Mouse (Mus musculus) thymus, adult 2 months (tissue): Measurements from ENCODE around the gene Adat1.

Source experiments
- CTCF ChIP-seq: fragments of 200-500 bp; IDR thresholded peaks from 2 replicates; pipeline ENCODE4 v1.5.1; 2012; ENCODE audit warnings: mild to moderate bottlenecking, control low read depth, low read length, moderate library complexity, borderline replicate concordance; ENCODE audit not compliant: control insufficient read depth, poor library complexity, insufficient read depth; ENCODE audit errors: extremely low read depth
- POLR2A ChIP-seq: fragments of 200-500 bp; IDR thresholded peaks from 2 replicates; pipeline ENCODE4 v1.6.1; 2012; ENCODE audit warnings: mild to moderate bottlenecking, low read length, control low read depth, moderate library complexity; ENCODE audit not compliant: control insufficient read depth, poor library complexity, insufficient read depth; ENCODE audit errors: extremely low read depth

DNA sequence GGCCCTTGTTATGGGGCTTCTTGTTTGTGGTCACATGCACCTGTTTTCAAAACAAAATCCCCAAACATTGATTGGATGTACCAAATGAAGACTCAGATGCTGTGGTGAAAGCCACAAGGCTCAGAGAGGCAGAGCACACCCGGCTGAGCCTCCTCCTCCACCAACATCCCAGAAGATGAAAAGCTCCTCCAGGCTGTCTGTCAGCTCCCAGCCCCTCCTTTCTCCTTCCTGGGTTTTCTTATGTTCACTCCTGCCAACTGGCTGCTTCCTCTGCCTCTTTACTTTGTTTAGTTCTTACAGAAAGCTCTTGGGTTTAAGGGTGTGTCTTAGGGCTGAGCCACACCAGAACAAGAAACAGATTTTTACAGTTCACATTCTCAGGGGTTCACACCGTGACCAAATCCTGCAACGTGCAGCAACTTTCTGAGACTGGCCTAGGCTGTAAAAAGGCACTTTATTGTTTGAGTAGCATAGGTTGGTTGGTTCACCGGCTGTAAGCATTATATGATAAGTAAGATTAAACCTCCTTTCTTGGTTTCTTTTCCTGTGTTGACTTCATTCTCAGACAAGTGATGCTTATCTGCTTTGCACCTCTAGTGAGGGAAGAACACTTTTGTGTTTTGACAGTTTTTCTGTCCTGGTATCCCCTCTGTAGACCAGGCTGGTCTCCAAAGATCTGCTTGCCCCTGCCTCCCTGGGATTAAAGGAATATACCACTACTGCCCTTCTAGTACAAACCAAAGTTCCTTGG lies 37.1 kb downstream of the Adat1 start:
- TF ChIP-seq CTCF (no peak), POLR2A (no peak)
